Mouse (Mus musculus): ENCODE data around the gene Fbxl18.

Fbxl18 gene

GRCm38 (mm10) chr5:142894918-142895613, at the start of gene Fbxl18:
Fbxl18 (minus strand) TSS chr5:142895421.
- peak; percentile 84 for DNase-seq (ENCODE audit: low spot score)

GRCm38 (mm10) chr5:142940393-142940792, 45.2 kb upstream of the Fbxl18 start:
- DNase-seq (ENCODE audit: low spot score), result no peak

GRCm38 (mm10) chr5:142937956-142938727, 42.9 kb upstream of the Fbxl18 start:
- DNase-seq (ENCODE audit: low spot score), result no peak

GRCm38 (mm10) chr5:142936336-142936719, 41.1 kb upstream of the Fbxl18 start:
- peak; percentile 41 for DNase-seq (ENCODE audit: low spot score)

GRCm38 (mm10) chr5:142935642-142936335, 40.6 kb upstream of the Fbxl18 start:
- DNase-seq (ENCODE audit: low spot score), result peak; percentile 52

GRCm38 (mm10) chr5:142932731-142933130, 37.5 kb upstream of the Fbxl18 start:
- no peak for DNase-seq (ENCODE audit: low spot score)

- peak; percentile 59 for DNase-seq (ENCODE audit: low spot score)
Observed at GRCm38 (mm10) chr5:142932084-142932685, 37.0 kb upstream of the Fbxl18 start.

GRCm38 (mm10) chr5:142931241-142931745, 36.1 kb upstream of the Fbxl18 start:
- no peak for DNase-seq (ENCODE audit: low spot score)

GRCm38 (mm10) chr5:142929400-142929752, 34.2 kb upstream of the Fbxl18 start:
- no peak for DNase-seq (ENCODE audit: low spot score)

- DNase-seq (ENCODE audit: low spot score), result peak; percentile 66
Observed at GRCm38 (mm10) chr5:142928749-142929399, 33.7 kb upstream of the Fbxl18 start.

GRCm38 (mm10) chr5:142927341-142927930, 32.2 kb upstream of the Fbxl18 start:
- no peak for DNase-seq (ENCODE audit: low spot score)

GRCm38 (mm10) chr5:142926940-142927228, 31.7 kb upstream of the Fbxl18 start:
- DNase-seq (ENCODE audit: low spot score), result no peak

- DNase-seq (ENCODE audit: low spot score), result peak; percentile 72
Observed at GRCm38 (mm10) chr5:142926204-142926939, 31.2 kb upstream of the Fbxl18 start.

- DNase-seq (ENCODE audit: low spot score), result no peak
Observed at GRCm38 (mm10) chr5:142924336-142924959, 29.2 kb upstream of the Fbxl18 start.

GRCm38 (mm10) chr5:142923781-142924180, 28.6 kb upstream of the Fbxl18 start:
- DNase-seq (ENCODE audit: low spot score), result no peak

GRCm38 (mm10) chr5:142922251-142922650, 27.0 kb upstream of the Fbxl18 start:
- DNase-seq (ENCODE audit: low spot score), result no peak

- DNase-seq (ENCODE audit: low spot score), result no peak
Observed at GRCm38 (mm10) chr5:142921074-142921459, 25.8 kb upstream of the Fbxl18 start.

- peak; percentile 62 for DNase-seq (ENCODE audit: low spot score)
Observed at GRCm38 (mm10) chr5:142920311-142921073, 25.3 kb upstream of the Fbxl18 start.

- DNase-seq (ENCODE audit: low spot score), result no peak
Observed at GRCm38 (mm10) chr5:142917402-142917801, 22.2 kb upstream of the Fbxl18 start.

GRCm38 (mm10) chr5:142916593-142916992, 21.4 kb upstream of the Fbxl18 start:
- no peak for DNase-seq (ENCODE audit: low spot score)
